Mouse (Mus musculus): ENCODE results near the gene Nectin1.

Nectin1 gene

DNA sequence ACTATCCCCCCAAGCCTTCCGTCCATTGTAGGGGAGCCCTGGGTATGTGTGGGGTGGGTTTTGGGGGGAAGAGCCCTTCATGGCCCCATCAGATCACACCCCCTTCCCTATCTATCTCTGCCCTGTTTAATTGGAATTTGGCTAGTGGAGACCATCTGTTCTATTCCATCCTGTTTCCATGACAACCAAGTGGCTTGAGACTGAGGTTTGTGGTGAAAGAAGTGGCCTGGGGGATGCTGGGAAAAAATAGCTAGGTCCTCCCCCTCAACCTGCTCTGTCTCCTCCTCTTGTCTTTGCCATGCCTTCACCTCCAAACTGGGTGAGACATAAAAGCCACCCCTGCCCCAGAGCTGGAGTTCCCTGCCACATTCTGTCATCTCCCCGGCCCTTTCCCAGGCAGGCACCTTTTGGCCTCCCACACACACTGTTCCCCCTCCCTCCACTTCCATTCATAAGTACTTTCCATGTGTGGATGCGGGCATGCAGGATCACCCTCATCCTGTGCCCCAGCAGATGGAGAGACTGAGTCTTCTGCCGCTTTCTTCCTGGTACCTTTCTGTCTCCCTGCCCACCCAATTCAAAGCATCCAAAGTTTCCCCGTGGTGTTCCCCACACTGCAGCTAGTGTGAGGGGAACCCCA is 17.5 kb downstream of the Nectin1 start:
- DNase-seq (ENCODE audit: inconsistent age in 2 of 2, low spot score in 1 of 2): no peak

DNA sequence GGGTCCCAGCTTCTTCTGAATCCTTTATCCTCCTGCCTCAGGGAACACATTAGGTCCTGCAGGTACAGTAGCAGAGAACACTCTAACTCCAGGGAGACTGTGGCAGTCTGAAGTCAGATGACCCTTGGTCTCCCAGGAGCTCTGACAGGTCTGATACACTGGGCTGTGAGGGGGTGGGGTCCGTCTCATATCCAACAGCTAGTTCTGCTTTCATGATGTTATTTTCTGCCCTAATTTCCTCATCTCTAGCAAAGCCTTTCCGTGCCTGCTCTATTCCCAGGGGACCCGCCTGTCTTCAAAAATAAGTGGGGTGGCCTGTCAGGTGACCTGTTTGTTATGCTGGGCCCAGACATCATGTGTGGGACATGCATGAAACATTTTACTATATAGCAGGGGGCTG is 18.2 kb downstream of the Nectin1 start:
- no peak for DNase-seq (ENCODE audit: inconsistent age in 2 of 2, low spot score in 1 of 2)

DNA sequence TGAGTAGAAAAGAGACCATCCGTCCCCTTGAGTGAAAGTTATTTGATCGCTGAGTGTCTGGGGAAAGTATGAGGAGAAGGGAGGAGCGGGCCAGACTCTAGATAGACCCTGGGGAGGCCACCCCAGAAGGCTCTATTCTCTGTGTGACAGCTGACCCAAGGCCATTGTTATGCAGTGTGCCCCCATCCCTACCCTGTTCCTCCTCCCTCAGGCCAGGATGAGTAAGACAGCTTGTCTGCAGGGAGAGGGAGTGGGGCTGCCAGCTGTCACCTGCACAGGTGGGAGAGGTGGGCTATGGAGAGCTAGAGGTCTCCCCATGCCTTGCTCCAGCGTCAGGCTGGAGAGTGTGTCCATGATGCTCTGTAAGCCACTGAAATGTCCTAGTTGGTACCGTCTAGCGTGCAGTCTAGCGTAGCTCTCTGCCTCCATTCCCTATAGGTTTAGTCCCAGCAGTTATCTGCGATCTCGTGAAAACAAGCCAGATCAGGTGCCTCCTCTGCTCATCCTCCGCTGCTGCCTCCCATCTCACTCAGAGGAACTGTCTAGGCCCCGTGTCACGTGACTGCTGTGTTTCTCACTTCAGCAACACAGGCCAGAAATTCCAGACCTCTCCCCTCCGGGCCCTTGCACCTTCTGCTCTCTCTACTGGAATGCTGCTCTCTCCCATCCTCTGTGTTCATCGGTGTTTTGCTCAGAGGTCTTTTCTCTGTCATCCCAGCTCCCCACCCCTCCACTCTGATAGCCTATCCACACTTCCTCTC is 21.8 kb downstream of the Nectin1 start:
- DNase-seq (ENCODE audit: inconsistent age in 2 of 2, low spot score in 1 of 2): no peak

GRCm38 (mm10) chr9:43768779-43769178 is 25.0 kb downstream of the Nectin1 start:
- DNase-seq (ENCODE audit: inconsistent age in 2 of 2, low spot score in 1 of 2): no peak

DNA sequence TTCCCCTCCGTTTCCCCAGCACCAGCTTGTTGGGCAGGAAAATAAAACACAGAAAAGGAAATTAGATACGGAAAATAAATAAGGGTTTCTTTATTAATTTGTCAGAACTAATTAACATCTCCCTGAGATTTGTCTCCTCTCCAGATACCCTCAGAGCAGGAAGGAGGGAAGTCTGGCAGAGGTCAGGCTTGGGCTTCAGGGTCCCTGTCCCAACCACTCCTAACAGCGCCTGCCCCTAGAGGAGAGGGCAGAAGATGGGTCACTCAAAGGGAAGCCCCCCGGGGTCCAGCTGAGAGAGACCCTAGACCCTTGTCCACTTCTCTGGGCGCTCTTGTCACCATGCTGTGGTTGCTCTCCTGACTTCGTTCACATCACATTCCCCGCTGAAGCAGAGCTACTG is 25.4 kb downstream of the Nectin1 start:
- DNase-seq (ENCODE audit: inconsistent age in 2 of 2, low spot score in 1 of 2): no peak

GRCm38 (mm10) chr9:43769940-43770339 is 26.2 kb downstream of the Nectin1 start:
- no peak for DNase-seq (ENCODE audit: inconsistent age in 2 of 2, low spot score in 1 of 2)

- DNase-seq (ENCODE audit: inconsistent age in 2 of 2, low spot score in 1 of 2): no peak
Measured at GRCm38 (mm10) chr9:43771041-43771440, 27.3 kb downstream of the Nectin1 start.

DNA sequence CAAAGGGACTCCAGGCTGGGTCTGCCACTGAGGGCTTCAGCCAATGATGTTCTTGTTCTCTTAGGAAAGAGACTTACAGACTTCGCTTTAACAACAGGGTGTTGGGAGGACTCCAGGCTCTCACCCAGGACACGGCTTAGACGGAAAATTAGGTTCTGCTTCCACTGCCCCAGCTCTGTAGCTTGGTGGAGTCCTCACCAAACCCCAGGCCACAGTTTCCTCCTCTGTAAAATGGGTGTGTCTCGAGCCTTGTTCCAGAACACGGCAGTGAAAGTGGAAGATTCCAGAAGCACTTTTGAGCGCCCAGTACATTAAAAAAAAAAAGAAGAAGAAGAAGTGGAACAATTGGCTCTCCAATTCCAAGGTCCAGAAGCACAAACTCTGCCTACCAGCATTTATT is 28.7 kb downstream of the Nectin1 start:
- no peak for DNase-seq (ENCODE audit: inconsistent age in 2 of 2, low spot score in 1 of 2)

DNA sequence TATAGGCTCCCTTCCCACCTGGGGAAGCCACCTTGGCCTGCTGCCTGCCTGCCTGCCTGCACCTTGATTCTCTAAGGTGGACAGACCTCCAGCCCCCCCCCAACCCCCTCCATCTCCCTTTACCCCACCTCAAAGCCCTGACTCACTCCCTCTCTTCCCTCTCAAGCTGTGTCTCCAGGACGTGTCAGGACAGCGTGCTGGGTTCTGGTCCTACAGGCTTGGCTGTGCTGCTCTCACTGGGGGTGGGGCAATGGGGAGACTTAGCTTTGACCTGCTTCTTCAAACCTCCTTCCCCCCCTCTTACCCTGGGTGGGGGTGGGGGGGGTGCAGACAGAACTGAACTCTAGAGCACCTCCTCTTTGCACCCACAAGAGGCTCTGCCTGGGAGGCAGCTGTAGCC is 29.7 kb downstream of the Nectin1 start:
- no peak for DNase-seq (ENCODE audit: inconsistent age in 2 of 2, low spot score in 1 of 2)

DNA sequence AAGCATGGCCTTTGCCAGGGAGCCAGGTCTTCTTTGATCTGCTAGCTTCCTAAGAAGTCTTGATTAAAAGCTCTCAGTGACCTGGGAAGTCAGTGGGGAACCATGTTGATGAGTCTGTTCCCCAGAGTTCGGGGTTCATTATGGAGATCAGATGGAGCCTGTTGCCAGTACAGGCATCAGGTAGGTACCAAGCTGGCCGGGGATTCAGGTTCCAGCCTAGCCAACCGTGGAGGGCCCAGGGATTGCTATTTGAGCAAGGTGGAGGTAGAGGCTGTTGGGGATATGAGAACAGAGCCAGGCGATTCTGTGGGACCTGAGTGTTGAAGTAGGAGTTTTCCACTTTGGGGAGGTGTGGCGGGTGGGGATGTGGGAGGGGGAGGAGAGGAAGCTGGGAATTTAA is 30.6 kb downstream of the Nectin1 start:
- DNase-seq (ENCODE audit: inconsistent age in 2 of 2, low spot score in 1 of 2): no peak

DNA sequence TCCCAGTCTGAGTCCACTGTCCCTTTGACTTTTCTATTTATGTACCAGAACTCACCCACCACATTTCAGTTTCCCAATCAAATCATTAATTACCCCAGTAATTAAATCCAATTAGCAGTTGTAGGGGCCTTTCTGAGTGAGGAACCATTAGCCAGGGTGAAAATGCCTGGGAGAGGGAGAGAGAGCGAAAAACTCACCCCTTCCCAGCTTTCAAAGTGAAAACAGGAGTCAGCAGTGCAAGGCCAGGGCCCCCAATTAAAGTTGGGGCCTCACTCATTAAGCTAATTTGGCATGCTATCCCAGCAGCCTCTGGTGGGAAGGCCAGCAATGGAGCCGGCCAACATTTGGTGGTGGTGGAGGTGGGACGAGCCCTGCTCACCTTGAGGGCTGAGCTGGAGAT is 32.4 kb downstream of the Nectin1 start:
- DNase-seq (ENCODE audit: inconsistent age in 2 of 2, low spot score in 1 of 2): no peak

DNA sequence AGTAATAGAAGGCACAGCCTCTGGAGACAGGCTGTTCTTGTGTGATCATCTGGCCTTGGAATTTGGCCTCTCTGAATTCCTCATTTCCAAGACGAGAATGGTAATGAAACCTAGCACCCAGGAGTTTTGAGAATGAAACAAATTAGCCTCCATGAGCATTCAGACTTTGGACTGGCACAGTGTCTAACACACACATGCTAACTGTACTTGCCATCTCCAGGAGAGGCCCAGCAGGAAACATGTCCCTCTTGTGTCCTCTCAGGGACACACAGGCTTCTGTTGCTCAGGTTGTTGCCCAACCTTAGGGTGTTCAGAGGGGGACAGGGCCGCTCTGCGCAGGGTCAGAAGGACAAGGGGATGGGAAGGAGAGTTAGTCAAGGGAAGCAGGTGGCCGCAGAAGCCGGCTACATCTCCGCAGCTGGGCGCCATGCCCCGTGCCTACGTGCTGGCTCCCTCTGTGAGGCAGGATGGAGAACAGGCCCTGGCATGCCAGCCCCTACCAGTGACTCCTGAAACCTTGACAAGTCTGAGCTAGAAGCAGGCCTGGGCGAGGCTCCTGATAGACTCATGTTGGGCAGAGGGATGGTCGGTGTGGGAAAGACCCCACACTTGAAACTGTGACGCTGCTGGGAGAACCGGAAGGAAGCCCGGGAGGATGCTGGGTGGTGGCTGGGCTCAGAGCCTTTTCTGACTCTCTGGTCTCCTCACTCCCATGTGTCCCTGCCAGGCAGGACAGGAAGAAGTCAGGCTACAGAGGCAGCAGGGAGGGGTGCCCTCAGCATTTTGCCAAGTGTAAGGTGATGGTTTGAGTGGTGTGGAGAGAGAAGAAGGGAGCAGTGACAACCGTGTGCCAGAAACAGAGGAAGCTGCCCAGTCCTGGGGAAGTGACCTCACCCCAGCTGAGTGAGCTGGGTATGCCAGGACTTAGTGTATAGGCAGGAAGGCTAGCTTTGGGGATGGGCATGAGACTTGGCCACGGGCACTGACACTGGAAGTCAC is 33.9 kb downstream of the Nectin1 start:
- no peak for DNase-seq (ENCODE audit: inconsistent age in 2 of 2, low spot score in 1 of 2)

DNA sequence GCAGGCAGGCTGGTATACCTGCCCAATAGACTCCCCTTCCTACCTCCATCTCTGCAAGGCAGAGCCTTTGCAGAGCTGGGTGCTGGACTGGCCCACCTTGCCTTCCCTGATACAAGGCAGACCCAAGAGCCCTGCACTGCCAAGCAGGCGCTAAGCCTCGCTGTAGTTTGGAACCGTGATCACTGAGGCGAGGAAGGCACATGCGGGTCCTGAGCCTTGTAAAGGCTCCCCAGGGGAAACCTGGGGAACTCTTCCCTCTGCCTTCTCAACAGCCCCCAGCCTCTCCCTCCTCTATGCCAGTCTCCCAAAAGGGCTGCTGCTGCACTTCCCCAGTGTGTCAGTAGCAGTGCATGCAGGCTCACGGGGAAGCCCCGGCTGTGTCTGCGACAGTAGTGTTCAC is 37.1 kb downstream of the Nectin1 start:
- no peak for DNase-seq (ENCODE audit: inconsistent age in 2 of 2, low spot score in 1 of 2)

GRCm38 (mm10) chr9:43782401-43782800 is 38.6 kb downstream of the Nectin1 start:
- peak in 1 of 2 experiments; percentile 44 for DNase-seq (ENCODE audit: inconsistent age in 2 of 2, low spot score in 1 of 2)

GRCm38 (mm10) chr9:43783959-43784358 is 40.2 kb downstream of the Nectin1 start:
- no peak for DNase-seq (ENCODE audit: inconsistent age in 2 of 2, low spot score in 1 of 2)

- DNase-seq (ENCODE audit: inconsistent age in 2 of 2, low spot score in 1 of 2): no peak
Measured at GRCm38 (mm10) chr9:43784841-43785240, 41.1 kb downstream of the Nectin1 start.

DNA sequence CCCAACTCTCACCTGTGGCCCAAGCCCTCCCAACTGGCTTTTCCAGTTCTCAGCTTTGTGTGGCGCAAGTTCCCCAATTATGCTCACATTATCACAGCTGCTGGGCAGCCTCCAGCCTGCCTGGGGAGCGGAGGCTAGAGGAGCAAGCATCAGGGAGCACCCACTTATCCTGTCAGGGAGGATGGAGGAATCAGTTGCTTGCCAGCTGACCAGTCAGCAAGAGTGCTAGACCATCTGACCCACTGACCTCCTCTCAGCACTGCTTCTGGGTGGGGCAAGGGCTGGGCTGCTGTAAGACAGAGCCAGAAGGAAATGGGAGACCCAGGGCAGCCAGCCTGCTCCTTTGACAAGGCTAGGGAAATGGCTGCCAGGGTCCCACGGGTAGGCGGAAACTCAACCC is 43.8 kb downstream of the Nectin1 start:
- DNase-seq (ENCODE audit: inconsistent age in 2 of 2, low spot score in 1 of 2): no peak

DNA sequence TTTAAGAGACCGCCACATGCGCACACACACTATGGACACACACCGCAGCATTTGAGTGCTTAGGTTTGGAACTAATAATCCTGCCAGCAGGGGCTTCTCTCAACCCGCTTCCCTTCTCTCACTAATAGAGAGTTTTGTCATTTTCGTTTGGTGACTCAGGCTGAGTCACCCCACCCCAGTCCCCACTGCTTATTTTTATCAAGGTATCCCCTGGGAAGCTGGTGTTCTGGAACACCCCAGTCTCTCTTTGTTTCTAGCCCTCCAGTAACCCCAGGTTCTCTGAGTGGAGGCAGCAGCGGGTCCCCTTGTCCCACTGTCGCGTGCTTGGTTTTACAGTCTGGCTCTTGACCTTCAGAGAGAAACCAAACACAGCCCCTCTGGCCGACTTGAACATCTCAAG is 48.9 kb downstream of the Nectin1 start:
- peak; percentile 61 to 85 for DNase-seq (ENCODE audit: inconsistent age in 2 of 2, low spot score in 1 of 2)

- DNase-seq (ENCODE audit: inconsistent age in 2 of 2, low spot score in 1 of 2): peak; percentile 75 to 86
Measured at GRCm38 (mm10) chr9:43793411-43793810, 49.6 kb downstream of the Nectin1 start.

DNA sequence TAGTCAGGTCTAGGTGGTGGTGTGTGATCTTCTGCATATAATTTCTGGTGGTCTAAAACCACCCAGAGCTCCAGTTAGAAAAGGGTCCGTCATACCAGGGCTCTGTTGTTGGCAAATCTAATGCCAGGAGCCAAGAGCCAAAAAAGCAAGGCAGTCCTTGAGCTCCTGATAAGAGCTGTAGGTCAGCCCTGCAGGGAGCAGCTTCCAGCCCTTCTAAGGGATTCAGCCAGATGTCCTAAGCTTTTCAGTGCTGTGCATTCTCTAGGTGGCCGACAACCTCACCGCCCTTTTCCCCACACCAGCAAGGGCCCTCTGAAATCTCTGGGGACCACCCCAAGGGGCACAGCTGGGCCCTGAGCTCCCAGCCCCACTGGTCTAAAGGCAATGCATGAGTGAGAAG is 52.2 kb downstream of the Nectin1 start:
- DNase-seq (ENCODE audit: inconsistent age in 2 of 2, low spot score in 1 of 2): peak; percentile 77 to 90

Measured in adrenal gland, adult (tissue).